Mouse (Mus musculus) lung, postnatal 0 days (tissue): Measurements from ENCODE around the gene Pgm2l1.

ENCODE experiments used
- CTCF ChIP-seq: IDR thresholded peaks from 2 replicates; pipeline ENCODE4 v1.5.1; 2016; ENCODE audit warnings: antibody characterized with exemption, mild to moderate bottlenecking
- EP300 ChIP-seq: IDR thresholded peaks from 2 replicates; pipeline ENCODE4 v1.6.1; 2016; ENCODE audit warnings: antibody characterized with exemption, mild to moderate bottlenecking, control low read depth

GRCm38 (mm10) chr7:100279803-100280202 is 52.6 kb downstream of the Pgm2l1 start:
- TF ChIP-seq CTCF (peak; percentile 94), EP300 (no peak)
